Mouse (Mus musculus) Patski (cell line): ENCODE data around the gene Pim1. TPM values are rescaled to one million over a fixed set of nuclear protein-coding genes. Genes with fewer than 3 reads are reported as not detected.
"Not testable (repeated sequence)": the region's sequence is repeated elsewhere in the genome, so short reads cannot be mapped to it uniquely, and the experiment has no call there.

Source experiments
- ATAC-seq: fragments of 100-300 bp; one replicate; pipeline ENCODE4 v1.8.0; 2021
- CTCF ChIA-PET: fragments of 350-600 bp; sonication (Branson Sonifier 250); formaldehyde crosslinking; loops from one replicate; lab custom pipeline; 2022; ENCODE audit warnings: inconsistent platforms; lab: Charles Lee
- POLR2A ChIA-PET: fragments of 350-600 bp; sonication (Branson Sonifier 250); formaldehyde crosslinking; loops from one replicate; lab custom pipeline; 2022; ENCODE audit warnings: antibody characterized with exemption, inconsistent platforms; lab: Charles Lee
- DNase-seq: peaks from one replicate; pipeline ENCODE4 v3.0.0-alpha.2; 2011; ENCODE audit warnings: low read depth, low spot score
- H3K27me3 ChIP-seq: fragments of 371-371 bp; one replicate; pipeline ENCODE4 v1.5.1; 2021
- CTCF ChIP-seq: fragments of 100-300 bp; IDR thresholded peaks from one replicate; pipeline ENCODE4 v1.5.1; 2021
- in situ Hi-C: fragments of 300-500 bp; cut with MboI; formaldehyde crosslinking; loops from 3 replicates; pipeline ENCODE4 v1.11.1; 2018; ENCODE audit warnings: low pct_unique_long_range_greater_than_20kb, mixed read lengths
- polyA plus RNA-seq: library from polyadenylated mRNA; unstranded; gene quantifications from one replicate; pipeline ENCODE4 v1.2.3, GENCODE M21; 2021

Gene Pim1
- polyA plus RNA-seq, 1 experiment from 2014 or later, result 48.0 TPM

DNA sequence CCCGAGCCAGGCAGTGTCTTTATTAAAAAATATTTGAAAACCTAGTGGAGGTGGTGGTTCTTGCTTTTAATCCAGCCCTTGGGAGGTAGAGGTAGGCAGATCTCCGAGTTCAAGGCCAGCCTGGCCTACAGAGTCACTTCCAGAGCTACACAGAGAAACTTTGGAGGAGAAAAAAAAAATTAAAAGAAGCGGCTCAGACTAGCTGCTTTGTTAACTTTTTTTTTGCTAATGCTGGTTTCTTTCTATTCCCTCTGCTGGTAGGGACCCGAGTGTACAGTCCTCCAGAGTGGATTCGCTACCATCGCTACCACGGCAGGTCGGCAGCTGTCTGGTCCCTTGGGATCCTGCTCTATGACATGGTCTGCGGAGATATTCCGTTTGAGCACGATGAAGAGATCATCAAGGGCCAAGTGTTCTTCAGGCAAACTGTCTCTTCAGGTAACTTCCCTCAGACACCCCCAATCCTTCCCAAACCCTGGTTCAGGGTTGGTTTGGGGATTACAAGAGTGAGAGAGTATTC is 3.0 kb downstream of the Pim1 start:
- ATAC-seq (no peak), DNase-seq (no peak)
- TF ChIP-seq CTCF, result no peak
- ChIA-PET CTCF (interaction anchor here (0.9 to 3.1 kb wide), 7 partner anchors 35 to 121 kb away, joined by 3 to 15 read pairs (median 3); no protein-coding TSS in a partner anchor), POLR2A (no interaction called here)
- H3K27me3 ChIP-seq, result no peaks in the 10 kb centered on the region
- in situ Hi-C loops, result loop anchor here (5.0 kb wide), 2 partner anchors 36 to 96 kb away; no protein-coding TSS in a partner anchor

DNA sequence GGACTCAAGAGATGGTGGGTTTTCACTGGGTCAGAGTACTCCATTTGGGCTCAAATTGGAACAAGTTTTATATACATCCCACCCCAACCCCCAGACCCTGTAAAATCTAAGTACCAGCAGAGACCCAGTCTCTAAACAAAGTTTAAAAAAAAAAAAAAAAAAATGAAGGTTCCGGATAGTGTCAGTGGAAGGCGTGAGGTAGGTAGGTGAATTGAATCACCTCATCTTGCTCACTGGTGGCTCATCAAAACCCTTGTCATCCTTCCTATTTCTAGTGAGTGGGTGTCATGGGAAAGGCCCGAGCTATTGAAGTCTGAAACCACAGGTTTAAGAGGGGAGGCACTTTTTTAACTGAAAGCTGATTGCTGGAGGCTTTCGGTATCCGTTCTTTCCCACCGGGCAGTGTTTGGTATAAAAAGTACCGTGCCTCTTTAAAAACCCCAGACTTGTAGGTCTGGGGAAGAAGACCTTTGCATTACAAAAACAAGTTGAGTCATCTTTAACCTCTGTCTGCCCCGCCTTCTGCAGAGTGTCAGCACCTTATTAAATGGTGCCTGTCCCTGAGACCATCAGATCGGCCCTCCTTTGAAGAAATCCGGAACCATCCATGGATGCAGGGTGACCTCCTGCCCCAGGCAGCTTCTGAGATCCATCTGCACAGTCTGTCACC is 3.6 kb downstream of the Pim1 start:
- CTCF ChIA-PET, result no interaction called here
- in situ Hi-C loops, result loop anchor here (5.0 kb wide), 2 partner anchors 37 to 97 kb away; no protein-coding TSS in a partner anchor
- no peak for ATAC-seq
- no peaks in the 10 kb centered on the region for H3K27me3 ChIP-seq
- POLR2A ChIA-PET, result no interaction called here
- no peak for TF ChIP-seq CTCF
- DNase-seq, result no peak

DNA sequence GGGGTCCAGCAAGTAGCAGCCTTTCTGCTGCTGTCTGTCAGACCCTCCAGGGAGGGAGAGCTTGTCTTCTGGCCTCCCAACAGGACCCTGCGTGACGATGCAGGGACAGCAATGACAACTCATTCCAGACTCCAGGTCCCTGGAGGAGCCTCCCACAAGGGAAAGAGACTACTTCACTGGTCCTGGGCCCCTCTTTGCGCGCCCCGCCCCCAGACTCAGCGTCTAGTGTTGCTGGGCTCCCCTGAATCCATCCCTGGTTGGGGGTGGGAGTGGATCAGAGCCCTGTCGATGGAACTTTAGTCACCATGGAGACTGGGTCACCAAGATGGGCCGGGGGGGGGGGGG is 4.2 kb downstream of the Pim1 start:
- no peak for TF ChIP-seq CTCF
- ATAC-seq (no peak), DNase-seq (no peak)
- POLR2A ChIA-PET, result no interaction called here
- no peaks in the 10 kb centered on the region for H3K27me3 ChIP-seq
- in situ Hi-C loops, result loop anchor here (5.0 kb wide), 2 partner anchors 37 to 97 kb away; no protein-coding TSS in a partner anchor
- CTCF ChIA-PET, result no interaction called here

GRCm38 (mm10) chr17:29496211-29497070 is 5.9 kb downstream of the Pim1 start:
- H3K27me3 ChIP-seq, result no peaks in the 10 kb centered on the region
- ATAC-seq (no peak), DNase-seq (no peak)
- POLR2A ChIA-PET, result no interaction called here
- no peak for TF ChIP-seq CTCF
- in situ Hi-C loops, result no loop called here
- CTCF ChIA-PET, result no interaction called here

DNA sequence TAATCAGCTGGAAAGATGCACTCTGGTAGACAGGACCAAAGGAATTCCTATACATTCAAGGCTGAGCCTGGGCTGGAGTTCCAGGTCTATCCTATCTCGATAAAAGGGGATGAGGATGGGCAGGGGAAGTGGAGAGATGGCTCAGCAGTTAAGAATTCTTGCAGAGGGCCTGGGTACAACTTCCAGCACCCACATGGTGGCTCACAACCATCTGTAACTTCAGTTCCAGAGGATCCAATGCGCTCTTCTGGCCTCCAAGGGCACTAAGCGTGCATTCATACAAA is 6.5 kb downstream of the Pim1 start:
- no peaks in the 10 kb centered on the region for H3K27me3 ChIP-seq
- POLR2A ChIA-PET, result no interaction called here
- TF ChIP-seq CTCF, result no peak
- CTCF ChIA-PET, result no interaction called here
- ATAC-seq (no peak), DNase-seq (no peak)
- in situ Hi-C loops, result no loop called here

DNA sequence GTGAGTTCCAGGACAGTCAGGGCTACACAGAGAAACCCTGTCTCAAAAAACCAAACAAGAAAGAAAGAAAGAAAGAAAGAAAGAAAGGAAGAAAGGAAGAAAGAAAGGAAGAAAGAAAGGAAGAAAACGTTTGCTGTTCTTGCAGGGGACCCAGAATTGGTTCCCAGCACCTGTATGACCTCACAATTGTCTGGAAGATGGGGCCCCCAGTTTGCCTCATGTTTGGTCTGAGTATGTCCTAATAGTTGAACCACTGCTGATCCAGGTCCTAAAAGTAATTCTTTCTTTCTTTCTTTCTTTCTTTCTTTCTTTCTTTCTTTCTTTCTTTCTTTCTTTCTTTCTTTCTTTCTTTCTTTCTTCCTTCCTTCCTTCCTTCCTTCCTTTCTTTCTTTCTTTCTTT is 6.9 kb downstream of the Pim1 start:
- ATAC-seq, H3K27me3 ChIP-seq, DNase-seq, POLR2A ChIA-PET, in situ Hi-C loops, CTCF ChIA-PET: not testable (repeated sequence)

GRCm38 (mm10) chr17:29498028-29498427 is 7.5 kb downstream of the Pim1 start:
- no peak for ATAC-seq
- H3K27me3 ChIP-seq, result no peaks in the 10 kb centered on the region
- in situ Hi-C loops, result no loop called here
- no peak for TF ChIP-seq CTCF
- POLR2A ChIA-PET, result no interaction called here
- CTCF ChIA-PET, result no interaction called here
- DNase-seq, result no peak

DNA sequence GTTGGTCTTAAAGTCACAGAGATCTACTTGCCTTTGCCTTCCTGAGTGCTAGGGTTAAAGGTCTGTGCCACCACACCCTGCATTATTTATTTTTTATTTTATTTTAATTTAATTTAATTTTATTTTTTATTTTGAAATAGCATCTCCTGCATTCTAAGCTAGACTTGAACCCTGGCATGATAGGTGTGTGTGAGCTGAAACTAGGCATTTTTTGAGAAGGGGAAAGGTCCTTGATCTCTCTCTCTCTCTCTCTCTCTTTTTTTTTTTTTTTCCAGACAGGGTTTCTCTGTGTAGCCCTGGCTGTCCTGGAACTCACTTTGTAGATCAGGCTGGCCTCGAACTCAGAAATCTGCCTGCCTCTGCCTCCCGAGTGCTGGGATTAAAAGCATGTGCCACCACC is 8.4 kb downstream of the Pim1 start:
- in situ Hi-C loops, POLR2A ChIA-PET, ATAC-seq, DNase-seq, H3K27me3 ChIP-seq: not testable (repeated sequence)
- CTCF ChIA-PET, result interaction anchor here (0.9 to 1.1 kb wide), 2 partner anchors 14 to 252 kb away, joined by 3 read pairs; no protein-coding TSS in a partner anchor

DNA sequence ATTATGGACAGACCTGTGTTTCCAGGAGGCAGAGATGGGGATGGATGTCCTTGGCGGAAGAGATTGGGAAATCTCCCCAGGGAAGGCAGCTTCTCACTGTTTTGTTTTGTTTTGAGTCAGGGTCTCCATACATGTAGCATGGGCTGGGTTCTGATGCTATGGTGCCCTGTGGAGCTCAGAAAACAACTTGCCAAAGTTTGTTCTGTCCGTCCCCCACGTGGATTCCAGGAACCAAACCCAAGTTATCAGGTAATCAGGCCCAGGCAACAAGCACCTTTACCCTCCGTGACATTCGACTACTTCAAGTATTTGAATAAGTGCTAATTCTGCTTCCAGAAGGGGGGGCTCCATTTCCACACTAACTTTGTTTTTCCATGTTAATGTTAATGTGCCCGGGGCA is 9.0 kb downstream of the Pim1 start:
- H3K27me3 ChIP-seq, result no peaks in the 10 kb centered on the region
- POLR2A ChIA-PET, result no interaction called here
- in situ Hi-C loops, result no loop called here
- CTCF ChIA-PET, result interaction anchor here (0.9 to 1.1 kb wide), 2 partner anchors 14 to 253 kb away, joined by 3 read pairs; no protein-coding TSS in a partner anchor
- TF ChIP-seq CTCF, result no peak
- ATAC-seq, result no peak
- no peak for DNase-seq

- no peak for TF ChIP-seq CTCF
- in situ Hi-C loops, result no loop called here
- H3K27me3 ChIP-seq, result no peaks in the 10 kb centered on the region
- no peak for DNase-seq
- no peak for ATAC-seq
- POLR2A ChIA-PET, result no interaction called here
- CTCF ChIA-PET, result interaction anchor here (0.8 to 1.4 kb wide), 2 partner anchors 10 to 129 kb away, joined by 3 read pairs; no protein-coding TSS in a partner anchor
These were observed 9.7 kb downstream of the Pim1 start for GRCm38 (mm10) chr17:29500243-29500740.
